Comparison of ENCODE assay signal across 8 mouse cellular contexts in the genomic region with DNA sequence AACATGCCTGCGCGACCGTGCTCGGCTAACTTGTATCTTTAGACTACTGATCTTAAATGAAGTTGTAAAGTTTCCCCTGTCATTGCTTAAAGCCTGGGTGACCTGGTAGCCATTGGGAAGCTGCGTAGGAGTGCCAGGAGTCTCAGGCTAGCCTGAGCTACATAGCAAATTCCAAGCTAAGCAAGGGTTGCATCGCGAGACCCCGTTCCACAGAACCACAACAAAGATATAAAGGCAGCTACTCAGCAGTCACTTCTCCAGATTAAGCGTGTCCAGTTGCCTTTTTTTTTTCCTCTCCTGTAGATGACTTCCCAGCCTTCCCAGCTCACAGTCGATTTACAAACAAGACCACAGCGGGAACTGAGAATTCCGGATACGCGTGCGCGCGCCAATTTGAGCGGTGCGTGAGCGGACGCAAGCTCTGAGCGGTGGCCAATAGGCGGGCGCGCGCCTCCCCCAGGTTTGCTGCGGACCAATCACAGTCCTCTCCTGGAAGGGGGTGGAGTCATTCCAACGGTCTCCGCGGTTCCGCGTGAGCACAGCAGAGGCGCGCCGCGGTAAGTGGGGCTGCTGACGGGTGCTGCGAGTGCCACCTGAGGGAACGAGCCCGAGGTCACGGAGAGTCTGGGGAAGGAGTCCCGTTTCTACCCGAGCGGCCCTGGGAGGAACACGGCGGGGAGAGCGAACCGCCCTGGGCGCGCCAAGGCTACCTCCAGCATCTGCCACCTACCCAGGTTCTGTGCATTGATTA. TPM values are rescaled to one million over a fixed set of nuclear protein-coding genes. Genes with fewer than 3 reads are reported as not detected.
DNase-seq lines count a peak whose midpoint lies in the region; ATAC-seq lines count a peak whose summit lies in the region.

Gene Ube2t, plus strand, starts transcription at position 513 of the 751 bp plus-strand sequence.

- DNase-seq in adipocyte (ENCODE audit: low spot score): peak; percentile 88
- peak; percentile 98 for DNase-seq in embryo, embryonic 10 days (ENCODE audit: low spot score)
- peak; percentile 94 for DNase-seq in gastrocnemius, postnatal 10 days
- DNase-seq in induced T-regulatory cell, adult 2 months (ENCODE audit: low read depth): peak; percentile 97
- peak; percentile 82 to 94 for DNase-seq in left cerebral cortex, adult 9 months (ENCODE audit: low spot score in 2 of 2)
- DNase-seq in right cerebral cortex, postnatal 14 days: peak; percentile 95
- peak; percentile 90 to 94 for DNase-seq in urinary bladder, postnatal 36 days (ENCODE audit: low spot score in 2 of 2)

- ATAC-seq in megakaryocyte progenitor cell, adult 5-6 weeks (replicated peaks; ENCODE audit: poor library complexity): peak; percentile 98

RNA-seq across cellular contexts. Expression of gene Ube2t, which starts in this region (rescaled TPM):
- total RNA-seq in gastrocnemius, postnatal 10 days (2021): 1 to 10 TPM; 7.2 to 8.8 TPM
- 53.3 and 56.6 TPM in 2 replicates for total RNA-seq in megakaryocyte progenitor cell, adult 5-6 weeks (2015)
- 16.1 and 20.1 TPM in 2 replicates for total RNA-seq in megakaryocyte progenitor cell, adult 5-6 weeks (2017)

Comparison
In these comparisons a context has a peak if more than half of its experiments do, and no peak if none do; other contexts are left out.
1. Peak in every context shown above with its lines: DNase-seq and ATAC-seq.